Mouse (Mus musculus): Measurements from ENCODE around the gene B3galnt1. TPM values are rescaled to one million over a fixed set of nuclear protein-coding genes. Genes with fewer than 3 reads are reported as not detected.

B3galnt1 gene
- polyA plus RNA-seq (2015; fragmentation: Nextera tagmentation; extraction: Ambion mirVana): 16.7 and 21.0 TPM in 2 replicates

GRCm38 (mm10) chr3:69598261-69599165 is at the start of gene B3galnt1:
TSS of gene B3galnt1 (minus strand) at chr3:69598960.
- ATAC-seq (peak; percentile 84), DNase-seq (ENCODE audit: low spot score) (peak; percentile 70)
- peak within 1 kb of the TSS; percentile 93 for H3K4me2 ChIP-seq (replicated peaks; ENCODE audit: low read depth, low read length)
- H3K36me3 ChIP-seq (ENCODE audit: insufficient read depth, low read length): no peaks in the 10 kb centered on the region
- WGBS: under 1% methylated on average over 61 of the region's 99 CpGs
- H3K4me3 ChIP-seq (ENCODE audit: low read depth, low read length): peak within 1 kb of the TSS; percentile 70
- peak within 1 kb of the TSS; percentile 58 for H3K9ac ChIP-seq (replicated peaks; ENCODE audit: low read depth)
- H3K4me1 ChIP-seq (ENCODE audit: insufficient read depth, low read depth, low read length): no peaks in the 10 kb centered on the region
- H3K27me3 ChIP-seq (replicated peaks; ENCODE audit: insufficient read depth, low read length): no peaks in the 10 kb centered on the region
- 0 out of 2 replicates have a peak within 1 kb of the TSS, but pooled peaks have one; percentile 43 for H3K27ac ChIP-seq (ENCODE audit: low read length)
- no peaks in the 10 kb centered on the region for H3K9me3 ChIP-seq (ENCODE audit: low read length)
- no peak for TF ChIP-seq EP300 (IDR thresholded peaks at IDR 0.05)
- peak; percentile 62 for TF ChIP-seq CTCF (IDR thresholded peaks at IDR 0.05)

GRCm38 (mm10) chr3:69634521-69634920 is 35.8 kb upstream of the B3galnt1 start:
- Histone ChIP-seq H3K27me3 (replicated peaks; ENCODE audit: insufficient read depth, low read length) (no peaks in the 10 kb centered on the region), H3K9me3 (ENCODE audit: low read length) (no peaks in the 10 kb centered on the region), H3K4me3 (ENCODE audit: low read depth, low read length) (no peak overlapping the region), H3K4me2 (replicated peaks; ENCODE audit: low read depth, low read length) (no peak overlapping the region), H3K36me3 (ENCODE audit: insufficient read depth, low read length) (no peaks in the 10 kb centered on the region), H3K27ac (ENCODE audit: low read length) (no peak overlapping the region), H3K4me1 (ENCODE audit: insufficient read depth, low read depth, low read length) (no peaks in the 10 kb centered on the region), H3K9ac (replicated peaks; ENCODE audit: low read depth) (no peak overlapping the region)
- WGBS: 73% methylated on average over 3 of the region's 3 CpGs
- no peak for TF ChIP-seq CTCF (IDR thresholded peaks at IDR 0.05)
- TF ChIP-seq EP300 (IDR thresholded peaks at IDR 0.05): no peak
- DNase-seq (ENCODE audit: low spot score): no peak
- ATAC-seq: no peak

- H3K36me3 ChIP-seq (ENCODE audit: insufficient read depth, low read length): no peaks in the 10 kb centered on the region
- H3K9ac ChIP-seq (replicated peaks; ENCODE audit: low read depth): no peak overlapping the region
- H3K4me3 ChIP-seq (ENCODE audit: low read depth, low read length): no peak overlapping the region
- no peak overlapping the region for H3K4me2 ChIP-seq (replicated peaks; ENCODE audit: low read depth, low read length)
- no peaks in the 10 kb centered on the region for H3K4me1 ChIP-seq (ENCODE audit: insufficient read depth, low read depth, low read length)
- 0 out of 2 replicates have a peak, but pooled peaks have one; percentile 6 for TF ChIP-seq EP300 (IDR thresholded peaks at IDR 0.05)
- TF ChIP-seq CTCF (IDR thresholded peaks at IDR 0.05): no peak
- peak; percentile 33; the same call in 1 of the 2 replicates for ATAC-seq
- H3K27ac ChIP-seq (ENCODE audit: low read length): no peak overlapping the region
- H3K9me3 ChIP-seq (ENCODE audit: low read length): no peaks in the 10 kb centered on the region
- 66% methylated on average over 12 of the region's 12 CpGs for WGBS
- H3K27me3 ChIP-seq (replicated peaks; ENCODE audit: insufficient read depth, low read length): no peaks in the 10 kb centered on the region
- DNase-seq (ENCODE audit: low spot score): peak; percentile 38
Measured at GRCm38 (mm10) chr3:69633706-69634420, 35.1 kb upstream of the B3galnt1 start.

- no peak for DNase-seq (ENCODE audit: low spot score)
- Histone ChIP-seq H3K4me1 (ENCODE audit: insufficient read depth, low read depth, low read length) (no peaks in the 10 kb centered on the region), H3K9me3 (ENCODE audit: low read length) (no peaks in the 10 kb centered on the region), H3K4me2 (replicated peaks; ENCODE audit: low read depth, low read length) (no peak overlapping the region), H3K36me3 (ENCODE audit: insufficient read depth, low read length) (no peaks in the 10 kb centered on the region), H3K27ac (ENCODE audit: low read length) (no peak overlapping the region), H3K4me3 (ENCODE audit: low read depth, low read length) (no peak overlapping the region), H3K9ac (replicated peaks; ENCODE audit: low read depth) (no peak overlapping the region), H3K27me3 (replicated peaks; ENCODE audit: insufficient read depth, low read length) (no peaks in the 10 kb centered on the region)
- ATAC-seq: no peak
- 73% methylated on average over 11 of the region's 11 CpGs for WGBS
- TF ChIP-seq CTCF (IDR thresholded peaks at IDR 0.05) (no peak), EP300 (IDR thresholded peaks at IDR 0.05) (no peak)
Measured at GRCm38 (mm10) chr3:69626963-69627590, 28.3 kb upstream of the B3galnt1 start.

- H3K9me3 ChIP-seq (ENCODE audit: low read length): no peaks in the 10 kb centered on the region
- ATAC-seq: no peak
- 71% methylated on average over 11 of the region's 11 CpGs for WGBS
Measured at GRCm38 (mm10) chr3:69626213-69626962, 27.6 kb upstream of the B3galnt1 start.

More at GRCm38 (mm10) chr3:69626213-69626962, 27.6 kb upstream of the B3galnt1 start:
- DNase-seq (ENCODE audit: low spot score): no peak
- Histone ChIP-seq H3K27me3 (replicated peaks; ENCODE audit: insufficient read depth, low read length) (no peaks in the 10 kb centered on the region), H3K27ac (ENCODE audit: low read length) (no peak overlapping the region), H3K4me3 (ENCODE audit: low read depth, low read length) (no peak overlapping the region), H3K4me1 (ENCODE audit: insufficient read depth, low read depth, low read length) (no peaks in the 10 kb centered on the region), H3K36me3 (ENCODE audit: insufficient read depth, low read length) (no peaks in the 10 kb centered on the region), H3K4me2 (replicated peaks; ENCODE audit: low read depth, low read length) (no peak overlapping the region), H3K9ac (replicated peaks; ENCODE audit: low read depth) (no peak overlapping the region)
- TF ChIP-seq EP300 (IDR thresholded peaks at IDR 0.05) (no peak), CTCF (IDR thresholded peaks at IDR 0.05) (no peak)
